Mouse (Mus musculus) heart, postnatal 25 days (tissue): ENCODE measurements around the gene Cpm. TPM values are rescaled to one million over a fixed set of nuclear protein-coding genes. Genes with fewer than 3 reads are reported as not detected.
"Not testable (repeated sequence)": the region's sequence is repeated elsewhere in the genome, so short reads cannot be mapped to it uniquely, and the experiment has no call there.

Source experiments
- DNase-seq: peaks from one replicate; pipeline ENCODE4 v3.0.0; 2022; ENCODE audit warnings: low spot score
- intact Hi-C: fragments of 180-260 bp; cut with DNase I; formaldehyde crosslinking; loops from one replicate; pipeline ENCODE4 v1.15.1; 2025
- total RNA-seq, 2 experiments: library from RNA; stranded (reverse); gene quantifications; 2 replicates each; pipeline ENCODE4 v1.2.3; 2021

The Cpm gene
- total RNA-seq, 2 experiments from 2014 or later: 3.9 to 4.5 TPM

GRCm38 (mm10) chr10:117616765-117617164, 12.5 kb upstream of the Cpm start:
- intact Hi-C loops, DNase-seq: not testable (repeated sequence)

- DNase-seq: no peak
- intact Hi-C loops: no loop called here
These were observed 11.5 kb upstream of the Cpm start for GRCm38 (mm10) chr10:117617568-117618345.

- intact Hi-C loops: no loop called here
- no peak for DNase-seq
These were observed 10.0 kb upstream of the Cpm start for GRCm38 (mm10) chr10:117619041-117619861.

GRCm38 (mm10) chr10:117619862-117620179, 9.5 kb upstream of the Cpm start:
- intact Hi-C loops: no loop called here
- DNase-seq: no peak

GRCm38 (mm10) chr10:117620530-117620929, 8.8 kb upstream of the Cpm start:
- DNase-seq: no peak
- intact Hi-C loops: no loop called here

- no peak for DNase-seq
- intact Hi-C loops: no loop called here
These were observed 8.3 kb upstream of the Cpm start for GRCm38 (mm10) chr10:117620934-117621501.

- intact Hi-C loops: no loop called here
- no peak for DNase-seq
These were observed 7.4 kb upstream of the Cpm start for GRCm38 (mm10) chr10:117621616-117622533.

GRCm38 (mm10) chr10:117623358-117623757, 5.9 kb upstream of the Cpm start:
- intact Hi-C loops: no loop called here
- DNase-seq: no peak

- no peak for DNase-seq
- intact Hi-C loops: no loop called here
These were observed 5.1 kb upstream of the Cpm start for GRCm38 (mm10) chr10:117624222-117624621.

GRCm38 (mm10) chr10:117624655-117625497, 4.4 kb upstream of the Cpm start:
- DNase-seq: no peak

GRCm38 (mm10) chr10:117625500-117626296, 3.6 kb upstream of the Cpm start:
- intact Hi-C loops: loop anchor here (5.0 kb wide), 1 partner anchor 168 kb away; no protein-coding TSS in a partner anchor

More at GRCm38 (mm10) chr10:117624655-117625497, 4.4 kb upstream of the Cpm start:
- intact Hi-C loops: loop anchor here (5.0 kb wide), 1 partner anchor 168 kb away; no protein-coding TSS in a partner anchor

GRCm38 (mm10) chr10:117626297-117626613, 3.0 kb upstream of the Cpm start:
- intact Hi-C loops: loop anchor here (5.0 kb wide), 1 partner anchor 169 kb away; no protein-coding TSS in a partner anchor
- DNase-seq: no peak

More at GRCm38 (mm10) chr10:117625500-117626296, 3.6 kb upstream of the Cpm start:
- DNase-seq: no peak

GRCm38 (mm10) chr10:117626840-117627615, 2.3 kb upstream of the Cpm start:
- intact Hi-C loops: loop anchor here (5.0 kb wide), 1 partner anchor 170 kb away; no protein-coding TSS in a partner anchor
- DNase-seq: no peak

- no peak for DNase-seq
- intact Hi-C loops: loop anchor here (5.0 kb wide), 1 partner anchor 170 kb away; no protein-coding TSS in a partner anchor
These were observed 1.7 kb upstream of the Cpm start for GRCm38 (mm10) chr10:117627616-117627930.

GRCm38 (mm10) chr10:117627949-117628348, 1.4 kb upstream of the Cpm start:
- intact Hi-C loops: loop anchor here (5.0 kb wide), 1 partner anchor 171 kb away; no protein-coding TSS in a partner anchor
- DNase-seq: no peak

GRCm38 (mm10) chr10:117628363-117629168, 734 bp upstream of the Cpm start:
- no peak for DNase-seq
- intact Hi-C loops: loop anchor here (5.0 kb wide), 1 partner anchor 171 kb away; no protein-coding TSS in a partner anchor
